Mouse (Mus musculus) C2C12 (cell line): Measurements from ENCODE around the gene Gm813.

Experiments
- CEBPB ChIP-seq: IDR thresholded peaks from one replicate; pipeline ENCODE4 v1.6.1; 2011; ENCODE audit warnings: low read depth, mild to moderate bottlenecking, control low read depth, moderate library complexity
- CTCF ChIP-seq: IDR thresholded peaks from one replicate; pipeline ENCODE4 v1.5.1; 2011; ENCODE audit not compliant: control insufficient read depth, insufficient read depth, insufficient read length
- MAX ChIP-seq: IDR thresholded peaks from one replicate; pipeline ENCODE4 v1.6.1; 2011; ENCODE audit warnings: mild to moderate bottlenecking, control low read depth
- MYOD1 ChIP-seq: IDR thresholded peaks from one replicate; pipeline ENCODE4 v1.6.1; 2011; ENCODE audit warnings: low read depth; ENCODE audit not compliant: control insufficient read depth, insufficient read length
- USF1 ChIP-seq: IDR thresholded peaks from one replicate; pipeline ENCODE4 v1.6.1; 2011; ENCODE audit warnings: low read depth, mild to moderate bottlenecking, control low read depth, moderate library complexity

DNA sequence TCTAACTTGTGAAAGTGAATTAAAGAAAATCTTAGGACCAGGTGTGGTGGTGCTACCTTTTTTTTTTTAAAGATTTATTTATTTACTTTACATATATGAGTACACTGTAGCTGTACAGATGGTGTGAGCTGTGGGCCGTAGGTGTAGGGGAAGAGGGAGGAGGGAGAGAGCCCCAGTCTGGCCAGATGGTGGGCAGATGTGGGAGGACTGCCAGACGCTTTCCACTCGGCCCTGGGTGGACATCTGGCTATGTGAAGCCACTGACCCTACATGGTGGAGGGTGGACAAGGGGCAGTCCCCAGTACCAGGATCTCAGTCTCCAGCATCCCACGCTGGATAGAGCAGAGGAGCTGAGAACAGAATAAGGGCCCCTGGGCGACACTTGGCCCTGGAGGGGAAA is 9.7 kb downstream of the Gm813 start:
- no peak for TF ChIP-seq CTCF
- TF ChIP-seq USF1 = no peak
- no peak for TF ChIP-seq MYOD1
- TF ChIP-seq CEBPB = no peak
- no peak for TF ChIP-seq MAX
